Mouse (Mus musculus) lung, embryonic 16.5 days (tissue): Measurements from ENCODE around the gene Ceacam10. TPM values are rescaled to one million over a fixed set of nuclear protein-coding genes. Genes with fewer than 3 reads are reported as not detected.
A peak's percentile ranks its signal among the peaks of the same experiment; 100 is the strongest.
"Not testable (repeated sequence)": the region's sequence is repeated elsewhere in the genome, so short reads cannot be mapped to it uniquely, and the experiment has no call there.

Experiments
- ATAC-seq: fragments of 200-750 bp; cut with Nextera tagmentation; 2 replicates; pipeline ENCODE4 v1.8.0; 2017; ENCODE audit warnings: low read depth, mild to moderate bottlenecking, moderate library complexity
- H3K27ac ChIP-seq: fragments of 300-500 bp; sonication (generic); 2 replicates; pipeline ENCODE4 v1.5.1; 2014; ENCODE audit warnings: mild to moderate bottlenecking, control low read depth, low read length
- H3K27me3 ChIP-seq: fragments of 300-500 bp; sonication (generic); 2 replicates; pipeline ENCODE4 v1.6.1; 2014; ENCODE audit warnings: low read depth, low read length, mixed read lengths; ENCODE audit not compliant: control insufficient read depth, insufficient read depth
- H3K36me3 ChIP-seq: fragments of 300-500 bp; sonication (generic); 2 replicates; pipeline ENCODE4 v1.6.1; 2014; ENCODE audit warnings: low read length; ENCODE audit not compliant: control insufficient read depth, insufficient read depth
- H3K4me1 ChIP-seq: fragments of 300-500 bp; sonication (generic); replicated peaks from 2 replicates; pipeline ENCODE4 v1.6.1; 2014; ENCODE audit warnings: low read length, mixed read lengths; ENCODE audit not compliant: control insufficient read depth, insufficient read depth
- H3K4me2 ChIP-seq: fragments of 300-500 bp; sonication (generic); 2 replicates; pipeline ENCODE4 v1.6.1; 2014; ENCODE audit warnings: low read depth, low read length, control low read depth
- H3K4me3 ChIP-seq: fragments of 300-500 bp; sonication (generic); 2 replicates; pipeline ENCODE4 v1.5.1; 2014; ENCODE audit warnings: mild to moderate bottlenecking, low read length, control low read depth
- H3K9ac ChIP-seq: fragments of 300-500 bp; sonication (generic); 2 replicates; pipeline ENCODE4 v1.6.1; 2014; ENCODE audit warnings: low read length, control low read depth
- H3K9me3 ChIP-seq: fragments of 300-500 bp; sonication (generic); 2 replicates; pipeline ENCODE4 v1.6.1; 2016; ENCODE audit warnings: low read length; ENCODE audit not compliant: control insufficient read depth
- whole genome bisulfite sequencing: fragments of 180-500 bp; shearing (Covaris S2); extraction: QIAGEN DNeasy Blood & Tissue Kit; methylation state at CpG from one replicate; pipeline ENCODE4 v1.1.7; 2014; 5-methylcytosine and 5-hydroxymethylcytosine counted together
- polyA plus RNA-seq: library from polyadenylated mRNA; unstranded; fragments of >200 nt; fragmentation: Nextera tagmentation; extraction: Ambion mirVana; gene quantifications from 2 replicates; pipeline ENCODE4 v1.2.1, GENCODE M21; 2015

Ceacam10 gene
- not detected in 2 replicates for polyA plus RNA-seq

GRCm38 (mm10) chr7:24776918-24777317 is at the start of gene Ceacam10:
Ceacam10 (plus strand) TSS chr7:24777206.
- not testable (repeated sequence) for H3K9ac ChIP-seq, ATAC-seq, H3K27ac ChIP-seq, H3K4me3 ChIP-seq, H3K9me3 ChIP-seq, H3K27me3 ChIP-seq, H3K36me3 ChIP-seq, H3K4me1 ChIP-seq, H3K4me2 ChIP-seq
- WGBS, result 30% methylated on average over 4 of the region's 4 CpGs

GRCm38 (mm10) chr7:24735970-24736670 is 40.9 kb upstream of the Ceacam10 start:
- no peaks in the 10 kb centered on the region for H3K9me3 ChIP-seq
- no peaks in the 10 kb centered on the region for H3K36me3 ChIP-seq
- no peak overlapping the region for H3K4me3 ChIP-seq
- WGBS, result 15% methylated on average over 17 of the region's 17 CpGs
- 0 out of 2 replicates have a peak, but pooled peaks cover 2% of the 10 kb centered on the region for H3K4me1 ChIP-seq
- no peaks in the 10 kb centered on the region for H3K27me3 ChIP-seq
- H3K9ac ChIP-seq, result no peak overlapping the region
- 0 out of 2 replicates have a peak overlapping the region, but pooled peaks have one; percentile 22 for H3K4me2 ChIP-seq
- ATAC-seq, result peak; percentile 47; the same call in 1 of the 2 replicates
- H3K27ac ChIP-seq, result no peak overlapping the region

GRCm38 (mm10) chr7:24750695-24751094 is 26.3 kb upstream of the Ceacam10 start:
- Histone ChIP-seq H3K4me3 (no peak overlapping the region), H3K4me1 (no peaks in the 10 kb centered on the region), H3K4me2 (no peak overlapping the region), H3K27me3 (no peaks in the 10 kb centered on the region), H3K36me3 (no peaks in the 10 kb centered on the region), H3K9ac (no peak overlapping the region), H3K9me3 (no peaks in the 10 kb centered on the region), H3K27ac (no peak overlapping the region)
- WGBS, result 22% methylated on average over 4 of the region's 4 CpGs
- no peak for ATAC-seq

DNA sequence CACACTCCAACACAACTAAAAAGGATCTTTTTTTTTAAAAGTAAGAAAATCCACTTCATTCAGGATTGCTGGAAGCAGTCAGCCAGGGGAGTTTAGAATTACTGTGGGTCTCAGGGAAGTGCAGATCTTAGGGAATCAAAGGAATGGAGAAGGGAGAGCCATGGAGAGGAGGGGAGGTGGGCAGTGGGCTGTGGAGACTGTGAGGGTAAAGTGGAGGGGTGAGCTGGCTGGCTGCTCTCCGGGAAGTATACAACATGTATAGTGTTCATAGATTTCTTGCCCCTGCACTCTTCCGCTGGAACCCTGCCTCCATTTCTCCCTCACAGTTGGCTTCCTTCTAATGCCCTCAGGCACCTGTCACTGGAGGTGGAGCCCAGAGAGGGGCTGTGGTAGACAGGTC is 25.4 kb upstream of the Ceacam10 start:
- no peaks in the 10 kb centered on the region for H3K9me3 ChIP-seq
- H3K36me3 ChIP-seq, result no peaks in the 10 kb centered on the region
- WGBS, result 78% methylated on average over 2 of the region's 2 CpGs
- no peaks in the 10 kb centered on the region for H3K4me1 ChIP-seq
- H3K4me2 ChIP-seq, result no peak overlapping the region
- H3K9ac ChIP-seq, result no peak overlapping the region
- no peak overlapping the region for H3K27ac ChIP-seq
- H3K4me3 ChIP-seq, result no peak overlapping the region
- H3K27me3 ChIP-seq, result no peaks in the 10 kb centered on the region
- ATAC-seq, result no peak

GRCm38 (mm10) chr7:24753476-24753875 is 23.5 kb upstream of the Ceacam10 start:
- Histone ChIP-seq H3K27me3 (no peaks in the 10 kb centered on the region), H3K4me1 (no peaks in the 10 kb centered on the region), H3K27ac (no peak overlapping the region), H3K4me3 (no peak overlapping the region), H3K36me3 (no peaks in the 10 kb centered on the region), H3K4me2 (no peak overlapping the region), H3K9me3 (no peaks in the 10 kb centered on the region), H3K9ac (no peak overlapping the region)
- no peak for ATAC-seq
- 59% methylated on average over 5 of the region's 5 CpGs for WGBS

GRCm38 (mm10) chr7:24758520-24758919 is 18.5 kb upstream of the Ceacam10 start:
- Histone ChIP-seq H3K36me3 (no peaks in the 10 kb centered on the region), H3K4me3 (no peak overlapping the region), H3K4me1 (no peaks in the 10 kb centered on the region), H3K9me3 (no peaks in the 10 kb centered on the region), H3K27ac (no peak overlapping the region), H3K27me3 (no peaks in the 10 kb centered on the region), H3K9ac (no peak overlapping the region), H3K4me2 (no peak overlapping the region)
- no peak for ATAC-seq
- 80% methylated on average over 1 of the region's 1 CpGs for WGBS

DNA sequence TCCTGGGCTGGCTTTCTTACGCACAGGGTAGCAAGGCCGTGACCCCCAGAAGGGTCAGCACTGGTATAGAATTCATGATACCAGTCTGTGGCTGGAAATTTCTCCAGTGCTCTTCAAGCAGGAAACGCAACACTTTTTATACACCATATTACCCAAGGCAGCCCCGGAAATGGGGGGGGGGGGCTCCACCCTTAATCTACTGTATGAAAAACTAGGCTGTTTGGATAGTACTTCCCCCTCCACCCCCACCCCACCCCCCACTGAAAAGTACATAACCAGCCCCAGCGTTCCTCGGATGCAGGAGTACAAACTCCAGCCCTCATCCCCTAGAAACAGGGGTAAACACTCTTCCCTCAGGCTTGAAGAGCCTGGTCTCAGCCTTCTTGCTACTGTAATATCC is 16.8 kb upstream of the Ceacam10 start, which contains the start of gene Cd177:
TSS of gene Cd177 (minus strand) at position 101 of the 400 bp plus-strand sequence.
- H3K9me3 ChIP-seq, result no peaks in the 10 kb centered on the region
- no peak within 1 kb of the TSS for H3K27ac ChIP-seq
- no peaks in the 10 kb centered on the region for H3K4me1 ChIP-seq
- WGBS, result 44% methylated on average over 6 of the region's 6 CpGs
- no peak within 1 kb of the TSS for H3K9ac ChIP-seq
- H3K4me3 ChIP-seq, result no peak within 1 kb of the TSS
- no peak for ATAC-seq
- no peaks in the 10 kb centered on the region for H3K27me3 ChIP-seq
- H3K36me3 ChIP-seq, result no peaks in the 10 kb centered on the region
- no peak within 1 kb of the TSS for H3K4me2 ChIP-seq

DNA sequence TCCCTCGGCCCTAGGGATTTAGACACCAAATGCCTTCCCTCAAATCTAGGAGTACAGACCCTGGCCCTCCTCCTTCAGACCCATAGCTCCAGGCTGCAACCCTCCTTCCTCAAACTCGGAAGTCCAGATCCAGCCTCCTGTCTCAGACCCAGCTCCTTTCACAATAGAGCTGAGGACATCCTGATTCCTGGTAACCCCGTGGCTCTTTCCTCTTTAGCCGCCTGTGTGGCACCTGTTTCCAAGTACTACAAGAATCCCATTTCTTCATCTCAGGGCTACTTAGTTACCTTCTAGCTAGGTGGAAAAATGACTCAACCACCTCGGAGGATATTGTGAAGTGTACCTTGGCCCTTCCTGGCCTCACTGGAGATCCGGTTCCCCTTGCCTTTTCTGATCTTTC is 15.8 kb upstream of the Ceacam10 start:
- Histone ChIP-seq H3K4me3 (no peak overlapping the region), H3K9ac (no peak overlapping the region), H3K9me3 (no peaks in the 10 kb centered on the region), H3K36me3 (no peaks in the 10 kb centered on the region), H3K27ac (no peak overlapping the region), H3K27me3 (no peaks in the 10 kb centered on the region), H3K4me2 (no peak overlapping the region), H3K4me1 (no peaks in the 10 kb centered on the region)
- no peak for ATAC-seq
- 45% methylated on average over 6 of the region's 6 CpGs for WGBS

DNA sequence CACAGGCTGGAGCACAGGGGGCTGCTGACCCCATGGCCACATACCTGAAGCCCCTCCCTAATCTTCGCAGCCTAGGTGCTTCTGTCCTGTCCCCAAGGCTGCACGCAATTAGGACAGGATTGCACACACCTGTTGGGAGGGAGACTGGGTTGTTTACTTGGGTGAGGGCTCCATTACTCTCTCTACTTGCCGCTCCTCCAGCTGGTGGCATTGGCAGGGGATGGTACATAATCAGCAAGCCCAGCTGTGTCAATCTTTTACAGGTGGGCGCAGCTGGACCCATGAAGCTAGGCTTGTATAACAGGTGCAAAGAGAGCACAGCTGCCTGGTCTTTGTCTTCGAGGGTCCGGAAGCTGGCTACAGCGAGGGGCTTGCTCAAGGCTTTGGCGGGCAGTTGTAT is 14.4 kb upstream of the Ceacam10 start:
- WGBS, result 80% methylated on average over 8 of the region's 8 CpGs
- H3K4me1 ChIP-seq, result no peaks in the 10 kb centered on the region

More for the DNA sequence above, 14.4 kb upstream of the Ceacam10 start:
- Histone ChIP-seq H3K27ac (no peak overlapping the region), H3K9ac (no peak overlapping the region), H3K4me2 (no peak overlapping the region), H3K27me3 (no peaks in the 10 kb centered on the region), H3K36me3 (no peaks in the 10 kb centered on the region), H3K9me3 (no peaks in the 10 kb centered on the region), H3K4me3 (no peak overlapping the region)
- ATAC-seq, result no peak
